Mouse (Mus musculus): ENCODE results near the gene Phf11a. TPM values are rescaled to one million over a fixed set of nuclear protein-coding genes. Genes with fewer than 3 reads are reported as not detected.
"Not testable (repeated sequence)": the region's sequence is repeated elsewhere in the genome, so short reads cannot be mapped to it uniquely, and the experiment has no call there.

The Phf11a gene
- polyA plus RNA-seq (2016; fragmentation: Nextera tagmentation; extraction: Ambion mirVana): not detected in 2 replicates

DNA sequence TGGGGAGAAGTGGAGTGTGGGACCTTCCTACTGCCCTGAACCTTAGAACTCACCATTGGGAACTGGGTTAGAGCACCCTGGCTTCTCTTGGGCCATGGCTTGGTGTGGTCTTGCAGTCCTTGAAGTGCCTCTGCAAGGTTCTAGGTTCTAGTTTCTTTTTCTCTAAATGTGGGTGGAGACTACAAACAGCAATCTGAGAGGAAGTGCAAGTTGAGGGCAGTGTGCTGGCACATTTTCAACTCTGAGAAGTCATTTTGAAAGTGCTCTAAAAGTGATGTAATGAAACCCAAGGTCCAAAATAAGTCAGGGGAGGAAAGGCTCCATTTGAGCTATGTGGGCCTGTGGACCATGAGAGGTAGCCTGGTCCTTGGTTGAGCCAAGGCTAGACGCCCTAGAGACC lies at the start of gene Phf11a:
Phf11a (minus strand) TSS at position 132 of the 400 bp plus-strand sequence.
- H3K4me3 ChIP-seq (replicated peaks); H3K4me1 ChIP-seq (replicated peaks); H3K9ac ChIP-seq (replicated peaks); H3K27ac ChIP-seq; H3K4me2 ChIP-seq; H3K36me3 ChIP-seq; ATAC-seq (ENCODE audit: insufficient number of reproducible peaks, insufficient read depth, low FRiP score, low TSS enrichment, low read depth); H3K27me3 ChIP-seq; H3K9me3 ChIP-seq: not testable (repeated sequence)
- WGBS: 70% methylated on average over 1 of the region's 1 CpGs

DNA sequence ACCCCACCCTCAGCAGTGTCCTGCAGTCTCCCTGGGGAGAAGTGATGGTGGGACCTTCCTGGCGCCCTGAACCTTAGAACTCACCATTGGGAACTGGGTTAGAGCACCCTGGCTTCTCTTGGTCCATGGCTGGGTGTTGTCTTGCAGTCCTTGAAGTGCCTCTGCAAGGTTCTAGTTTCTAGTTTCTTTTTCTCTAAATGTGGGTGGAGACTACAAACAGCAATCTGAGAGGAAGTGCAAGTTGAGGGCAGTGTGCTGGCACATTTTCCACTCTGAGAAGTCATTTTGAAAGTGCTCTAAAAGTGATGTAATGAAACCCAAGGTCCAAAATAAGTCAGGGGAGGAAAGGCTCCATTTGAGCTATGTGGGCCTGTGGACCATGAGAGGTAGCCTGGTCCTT lies 43.9 kb upstream of the Phf11a start, which contains the start of gene Phf11b:
Phf11b (minus strand) TSS at position 163 of the 400 bp plus-strand sequence.
- H3K9ac ChIP-seq (replicated peaks); ATAC-seq (ENCODE audit: insufficient number of reproducible peaks, insufficient read depth, low FRiP score, low TSS enrichment, low read depth); H3K36me3 ChIP-seq; H3K4me1 ChIP-seq (replicated peaks); H3K27me3 ChIP-seq; H3K4me2 ChIP-seq; H3K9me3 ChIP-seq; H3K27ac ChIP-seq; H3K4me3 ChIP-seq (replicated peaks): not testable (repeated sequence)
- WGBS: 75% methylated on average over 1 of the region's 1 CpGs

DNA sequence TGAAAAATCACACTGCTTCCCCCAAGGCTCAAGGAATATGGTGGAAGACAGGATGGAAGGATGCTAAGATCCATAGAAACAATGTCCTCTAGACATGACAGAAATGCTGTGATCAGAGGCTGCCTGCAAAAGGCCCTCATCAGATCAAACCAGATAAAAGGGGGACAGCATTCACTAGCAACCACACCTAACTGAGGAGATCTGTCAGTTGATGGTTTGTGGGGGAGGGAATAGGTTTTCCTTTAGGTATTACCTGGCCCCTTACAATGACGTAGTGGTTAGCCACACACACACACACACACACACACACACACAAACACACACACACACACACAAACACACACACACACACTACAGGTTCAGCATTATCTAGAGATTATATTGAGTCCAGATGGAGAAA lies 42.2 kb upstream of the Phf11a start:
- ATAC-seq (ENCODE audit: insufficient number of reproducible peaks, insufficient read depth, low FRiP score, low TSS enrichment, low read depth): no peak
- Histone ChIP-seq H3K27me3 (no peaks in the 10 kb centered on the region), H3K27ac (no peak overlapping the region), H3K9ac (replicated peaks) (no peak overlapping the region), H3K9me3 (no peaks in the 10 kb centered on the region), H3K4me2 (no peak overlapping the region), H3K4me3 (replicated peaks) (no peak overlapping the region), H3K36me3 (no peaks in the 10 kb centered on the region), H3K4me1 (replicated peaks) (no peaks in the 10 kb centered on the region)
- 100% methylated on average over 1 of the region's 1 CpGs for WGBS

DNA sequence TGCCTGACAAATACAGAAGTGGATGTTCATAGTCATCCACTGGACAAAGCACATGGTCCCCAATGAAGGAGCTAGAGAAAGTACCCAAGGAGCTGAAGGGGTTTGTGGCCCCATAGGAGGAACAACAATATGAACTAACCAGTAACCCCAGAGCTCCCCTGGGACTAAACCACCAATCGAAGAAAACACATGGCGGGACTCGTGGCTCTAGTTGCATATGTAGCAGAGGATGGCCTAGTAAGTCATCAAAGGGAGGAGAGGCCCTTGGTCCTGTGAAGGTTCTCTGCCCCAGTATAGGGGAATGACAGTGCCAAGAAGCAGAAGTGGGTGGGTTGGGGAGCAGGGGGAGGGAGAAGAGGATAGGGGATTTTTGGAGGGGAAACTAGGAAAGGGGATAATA lies 38.7 kb upstream of the Phf11a start:
- H3K27me3 ChIP-seq; H3K4me1 ChIP-seq (replicated peaks); ATAC-seq (ENCODE audit: insufficient number of reproducible peaks, insufficient read depth, low FRiP score, low TSS enrichment, low read depth); H3K36me3 ChIP-seq; H3K4me2 ChIP-seq; H3K27ac ChIP-seq; H3K9me3 ChIP-seq; H3K9ac ChIP-seq (replicated peaks); H3K4me3 ChIP-seq (replicated peaks): not testable (repeated sequence)
- 83% methylated on average over 3 of the region's 3 CpGs for WGBS

DNA sequence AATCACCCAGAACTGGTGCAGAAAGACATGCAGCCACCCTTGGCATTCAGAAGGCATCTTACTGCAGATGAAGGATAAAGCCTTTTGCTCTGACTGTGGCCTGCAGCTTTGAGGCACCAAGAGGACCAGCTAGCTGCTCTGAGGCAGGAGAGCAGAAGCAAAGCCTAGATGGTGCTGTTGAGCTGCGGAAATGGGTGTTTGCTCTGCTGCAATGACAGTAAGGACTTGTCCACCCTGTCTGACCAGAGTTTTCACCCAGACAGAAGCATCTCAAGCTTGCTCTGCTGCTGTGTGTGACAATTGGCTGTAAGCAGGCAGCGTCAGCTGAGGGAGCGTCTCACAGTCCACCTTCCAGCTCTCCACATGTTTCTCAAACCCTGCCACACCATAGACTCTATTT lies 33.2 kb upstream of the Phf11a start:
- H3K27me3 ChIP-seq; H3K4me3 ChIP-seq (replicated peaks); ATAC-seq (ENCODE audit: insufficient number of reproducible peaks, insufficient read depth, low FRiP score, low TSS enrichment, low read depth); H3K4me1 ChIP-seq (replicated peaks); H3K9ac ChIP-seq (replicated peaks); H3K27ac ChIP-seq; H3K36me3 ChIP-seq; H3K4me2 ChIP-seq; H3K9me3 ChIP-seq: not testable (repeated sequence)
- WGBS: 55% methylated on average over 3 of the region's 3 CpGs

DNA sequence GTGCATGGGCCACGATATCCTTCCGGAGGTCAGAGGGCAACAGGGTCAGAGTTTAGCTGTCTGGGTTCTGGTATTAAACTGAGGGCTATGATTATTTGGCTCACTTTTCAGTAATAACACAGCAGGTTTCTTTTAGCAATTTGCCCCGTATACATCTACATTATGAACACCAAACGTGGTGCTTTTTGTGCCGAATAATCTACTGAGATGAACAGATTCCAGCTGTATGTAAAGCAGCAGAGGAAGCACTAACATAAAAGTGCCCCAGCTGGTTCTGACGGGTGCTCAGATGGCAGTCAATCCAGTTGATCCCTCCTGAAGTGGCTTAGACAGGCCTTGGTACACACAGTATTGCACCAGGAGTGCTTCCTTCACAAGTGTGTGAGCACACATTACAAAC lies 22.6 kb upstream of the Phf11a start:
- not testable (repeated sequence) for H3K36me3 ChIP-seq; ATAC-seq (ENCODE audit: insufficient number of reproducible peaks, insufficient read depth, low FRiP score, low TSS enrichment, low read depth); H3K4me2 ChIP-seq; H3K4me1 ChIP-seq (replicated peaks); H3K27ac ChIP-seq; H3K9me3 ChIP-seq; H3K27me3 ChIP-seq; H3K4me3 ChIP-seq (replicated peaks); H3K9ac ChIP-seq (replicated peaks)
- 76% methylated on average over 6 of the region's 6 CpGs for WGBS

DNA sequence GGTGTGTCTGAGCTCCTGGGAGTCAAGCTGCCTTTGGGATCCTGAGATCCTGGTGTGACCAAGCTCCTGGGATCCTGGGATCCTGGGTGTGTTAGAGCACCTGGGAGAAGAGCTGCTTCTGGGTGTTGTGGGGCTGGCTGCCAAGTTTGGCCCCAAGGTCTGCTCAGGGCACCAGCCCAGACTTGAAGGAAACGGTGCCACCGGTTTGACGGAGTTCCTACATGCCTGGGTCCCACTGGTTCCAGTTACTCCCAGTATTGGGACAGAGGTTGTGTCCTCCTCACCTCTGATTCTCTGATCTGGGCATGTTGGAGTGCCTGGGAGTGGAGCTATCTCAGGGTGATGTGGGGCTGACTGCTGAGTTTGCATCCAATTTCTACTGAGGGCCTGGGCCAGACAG lies 21.7 kb upstream of the Phf11a start:
- WGBS: 98% methylated on average over 3 of the region's 3 CpGs
- not testable (repeated sequence) for H3K9ac ChIP-seq (replicated peaks)

DNA sequence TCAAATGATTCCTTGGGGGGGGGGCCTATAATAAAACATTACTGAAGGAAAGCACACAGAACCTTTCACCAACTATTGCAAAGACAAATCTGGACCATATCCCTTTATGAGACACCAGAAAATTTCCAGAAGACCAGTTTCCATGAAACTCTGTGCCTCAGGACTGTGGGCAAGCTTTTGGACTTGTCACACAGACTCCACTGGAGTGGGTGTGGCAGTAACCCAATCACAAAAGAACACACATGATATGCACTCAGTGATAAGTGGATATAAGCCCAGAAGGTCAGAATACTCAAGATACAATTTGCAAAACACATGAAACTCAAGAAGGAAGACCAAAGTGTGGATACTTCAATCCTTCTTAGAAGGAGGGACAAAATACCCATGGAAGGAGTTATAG lies 5.6 kb downstream of the Phf11a start:
- not testable (repeated sequence) for H3K36me3 ChIP-seq; H3K27ac ChIP-seq; H3K4me2 ChIP-seq; H3K9me3 ChIP-seq; ATAC-seq (ENCODE audit: insufficient number of reproducible peaks, insufficient read depth, low FRiP score, low TSS enrichment, low read depth); H3K4me3 ChIP-seq (replicated peaks); H3K4me1 ChIP-seq (replicated peaks); H3K9ac ChIP-seq (replicated peaks); H3K27me3 ChIP-seq

More for the DNA sequence above, 21.7 kb upstream of the Phf11a start:
- not testable (repeated sequence) for H3K4me2 ChIP-seq; ATAC-seq (ENCODE audit: insufficient number of reproducible peaks, insufficient read depth, low FRiP score, low TSS enrichment, low read depth); H3K36me3 ChIP-seq; H3K4me3 ChIP-seq (replicated peaks); H3K9me3 ChIP-seq; H3K27me3 ChIP-seq; H3K27ac ChIP-seq; H3K4me1 ChIP-seq (replicated peaks)

DNA sequence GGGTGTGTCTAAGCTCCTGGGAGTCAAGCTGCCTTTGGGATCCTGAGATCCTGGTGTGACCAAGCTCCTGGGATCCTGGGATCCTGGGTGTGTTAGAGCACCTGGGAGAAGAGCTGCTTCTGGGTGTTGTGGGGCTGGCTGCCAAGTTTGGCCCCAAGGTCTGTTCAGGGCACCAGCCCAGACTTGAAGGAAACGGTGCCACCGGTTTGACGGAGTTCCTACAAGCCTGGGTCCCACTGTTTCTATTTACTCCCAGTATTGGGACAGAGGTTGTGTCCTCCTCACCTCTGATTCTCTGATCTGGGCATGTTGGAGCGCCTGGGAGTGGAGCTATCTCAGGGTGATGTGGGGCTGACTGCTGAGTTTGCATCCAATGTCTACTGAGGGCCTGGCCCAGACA lies 22.4 kb downstream of the Phf11a start:
- H3K4me3 ChIP-seq (replicated peaks); ATAC-seq (ENCODE audit: insufficient number of reproducible peaks, insufficient read depth, low FRiP score, low TSS enrichment, low read depth); H3K27ac ChIP-seq; H3K36me3 ChIP-seq; H3K27me3 ChIP-seq; H3K9me3 ChIP-seq; H3K4me1 ChIP-seq (replicated peaks); H3K9ac ChIP-seq (replicated peaks); H3K4me2 ChIP-seq: not testable (repeated sequence)
- WGBS: 81% methylated on average over 4 of the region's 4 CpGs

DNA sequence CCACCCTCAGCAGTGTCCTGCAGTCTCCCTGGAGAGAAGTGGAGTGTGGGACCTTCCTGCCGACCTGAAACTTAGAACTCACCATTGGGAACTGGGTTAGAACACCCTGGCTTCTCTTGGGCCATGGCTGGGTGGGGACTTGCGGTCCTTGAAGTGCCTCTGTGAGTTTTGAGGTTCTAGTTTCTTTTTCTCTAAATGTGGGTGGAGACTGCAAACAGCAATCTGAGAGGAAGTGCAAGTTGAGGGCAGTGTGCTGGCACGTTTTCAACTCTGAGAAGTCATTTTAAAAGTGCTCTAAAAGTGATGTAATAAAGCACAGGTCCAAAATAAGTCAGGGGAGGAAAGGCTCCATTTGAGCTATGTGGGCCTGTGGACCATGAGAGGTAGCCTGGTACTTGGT lies 37.3 kb downstream of the Phf11a start, which contains the start of gene Gm6904:
Gm6904 (minus strand) TSS at position 161 of the 400 bp plus-strand sequence.
- H3K9ac ChIP-seq (replicated peaks): no peak within 1 kb of the TSS
- H3K4me1 ChIP-seq (replicated peaks): no peaks in the 10 kb centered on the region
- no peak for ATAC-seq (ENCODE audit: insufficient number of reproducible peaks, insufficient read depth, low FRiP score, low TSS enrichment, low read depth)
- H3K9me3 ChIP-seq: no peaks in the 10 kb centered on the region
- no peaks in the 10 kb centered on the region for H3K27me3 ChIP-seq
- 68% methylated on average over 3 of the region's 3 CpGs for WGBS
- no peaks in the 10 kb centered on the region for H3K36me3 ChIP-seq
- no peak within 1 kb of the TSS for H3K4me3 ChIP-seq (replicated peaks)
- no peak within 1 kb of the TSS for H3K27ac ChIP-seq
- H3K4me2 ChIP-seq: no peak within 1 kb of the TSS

DNA sequence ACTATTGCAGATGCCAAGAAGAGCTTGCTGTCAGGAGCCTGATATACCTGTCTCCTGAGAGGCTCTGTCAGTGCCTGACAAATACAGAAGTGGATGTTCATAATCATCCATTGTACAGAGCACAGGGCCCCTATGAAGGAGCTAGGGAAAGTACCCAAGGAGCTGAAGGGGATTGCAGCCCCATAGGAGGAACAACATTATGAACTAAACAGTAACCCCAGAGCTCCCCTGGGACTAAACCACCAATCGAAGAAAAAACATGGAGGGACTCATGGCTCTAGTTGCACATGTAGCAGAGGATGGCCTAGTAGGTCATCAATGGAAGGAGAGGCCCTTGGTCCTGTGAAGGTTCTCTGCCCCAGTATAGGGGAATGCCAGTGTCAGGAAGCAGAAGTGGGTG lies 41.5 kb downstream of the Phf11a start:
- not testable (repeated sequence) for H3K27me3 ChIP-seq; H3K36me3 ChIP-seq; H3K4me2 ChIP-seq; H3K27ac ChIP-seq; H3K9me3 ChIP-seq; H3K4me1 ChIP-seq (replicated peaks); H3K9ac ChIP-seq (replicated peaks); H3K4me3 ChIP-seq (replicated peaks); ATAC-seq (ENCODE audit: insufficient number of reproducible peaks, insufficient read depth, low FRiP score, low TSS enrichment, low read depth)
- 93% methylated on average over 1 of the region's 1 CpGs for WGBS

DNA sequence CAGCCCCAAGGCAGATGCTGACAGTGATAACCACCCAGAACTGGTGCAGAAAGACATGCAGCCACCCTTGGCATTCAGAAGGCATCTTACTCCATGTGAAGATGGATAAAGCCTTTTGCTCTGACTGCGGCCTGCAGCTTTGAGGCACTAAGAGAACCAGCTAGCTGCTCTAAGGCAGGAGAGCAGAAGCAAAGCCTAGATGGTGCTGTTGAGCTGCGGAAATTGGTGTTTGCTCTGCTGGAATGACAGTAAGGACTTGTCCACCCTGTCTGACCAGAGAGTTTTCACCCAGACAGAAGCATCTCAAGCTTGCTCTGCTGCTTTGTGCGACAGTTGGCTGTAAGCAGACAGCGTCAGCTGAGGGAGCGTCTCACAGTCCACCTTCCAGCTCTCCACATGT lies 47.0 kb downstream of the Phf11a start:
- H3K4me2 ChIP-seq; H3K36me3 ChIP-seq; H3K4me1 ChIP-seq (replicated peaks); H3K27ac ChIP-seq; H3K9ac ChIP-seq (replicated peaks); H3K27me3 ChIP-seq; H3K4me3 ChIP-seq (replicated peaks); ATAC-seq (ENCODE audit: insufficient number of reproducible peaks, insufficient read depth, low FRiP score, low TSS enrichment, low read depth); H3K9me3 ChIP-seq: not testable (repeated sequence)
- WGBS: 62% methylated on average over 5 of the region's 5 CpGs
